In genomic region chr4:138465446-138465845, GRCm38 (mm10) we compare ENCODE assay signal across 13 mouse cellular contexts. TPM values are rescaled to one million over a fixed set of nuclear protein-coding genes. Genes with fewer than 3 reads are reported as not detected.
DNase-seq lines count a peak whose midpoint lies in the region; ATAC-seq and TF ChIP-seq lines count a peak whose summit lies in the region.
"Had no signal": no experiment of that assay in that cellular context is flagged by ENCODE, and none has a peak within 500 bp of the region (broad histone marks: within the 10 kb centered on the region; RNA-seq: fewer than 3 reads in every experiment).

No protein-coding gene starts in this region.

- H3K9me3 ChIP-seq in heart, embryonic 12.5 days (replicated peaks): 0 out of 2 replicates have a peak, but pooled peaks cover 3% of the 10 kb centered on the region
- no peaks in the 10 kb centered on the region for H3K9me3 ChIP-seq in liver, embryonic 12.5 days (replicated peaks)
- no peaks in the 10 kb centered on the region for H3K9me3 ChIP-seq in hindbrain, embryonic 16.5 days (ENCODE audit: control insufficient read depth, low read length)
- H3K9me3 ChIP-seq in midbrain, embryonic 14.5 days (ENCODE audit: control insufficient read depth, low read length): no peaks in the 10 kb centered on the region

- 0 out of 2 replicates have a peak overlapping the region, but pooled peaks have one; percentile 56 for H3K4me2 ChIP-seq in heart, embryonic 12.5 days
- H3K4me2 ChIP-seq in liver, embryonic 12.5 days: no peak overlapping the region
- H3K4me2 ChIP-seq in hindbrain, embryonic 16.5 days (ENCODE audit: low read length): no peak overlapping the region
- no peak overlapping the region for H3K4me2 ChIP-seq in midbrain, embryonic 14.5 days (ENCODE audit: low read length)

- intact Hi-C loops in heart, adult 2 months (cut with DNase I): loop anchor here (5.0 kb wide), 1 partner anchor 37 kb away; no protein-coding TSS in a partner anchor

- TF ChIP-seq CTCF in heart, adult 2 months (IDR thresholded peaks at IDR 0.05): no peak

- WGBS in heart, embryonic 12.5 days: 37% methylated on average over 8 of the region's 8 CpGs
- 59% methylated on average over 8 of the region's 8 CpGs for WGBS in heart, adult 2 months
- WGBS in liver, embryonic 12.5 days (ENCODE audit: insufficient replicate concordance): 29% methylated on average over 8 of the region's 8 CpGs
- WGBS in hindbrain, embryonic 16.5 days: 38% methylated on average over 8 of the region's 8 CpGs
- 36% methylated on average over 8 of the region's 8 CpGs for WGBS in midbrain, embryonic 14.5 days

- peaks cover 51% of the 10 kb centered on the region for H3K27me3 ChIP-seq in heart, embryonic 12.5 days (replicated peaks)
- H3K27me3 ChIP-seq in heart, adult 2 months (ENCODE audit: control insufficient read depth, insufficient read depth, low read length): no peaks in the 10 kb centered on the region
- peaks cover 87% of the 10 kb centered on the region for H3K27me3 ChIP-seq in liver, embryonic 12.5 days (replicated peaks)
- H3K27me3 ChIP-seq in hindbrain, embryonic 16.5 days (replicated peaks; ENCODE audit: control insufficient read depth, insufficient read depth, low read length): no peaks in the 10 kb centered on the region
- no peaks in the 10 kb centered on the region for H3K27me3 ChIP-seq in midbrain, embryonic 14.5 days (ENCODE audit: control insufficient read depth, insufficient read depth, low read length)

- no peak for TF ChIP-seq POLR2A in heart, adult 2 months (IDR thresholded peaks at IDR 0.05; ENCODE audit: insufficient read depth, low read depth, low read length)

- TF ChIP-seq EP300 in heart, adult 2 months (IDR thresholded peaks at IDR 0.05; ENCODE audit: insufficient read depth, low read depth, low read length): no peak

- ATAC-seq in heart, embryonic 12.5 days (ENCODE audit: insufficient number of reproducible peaks, low FRiP score): no peak
- no peak for ATAC-seq in liver, embryonic 12.5 days
- no peak for ATAC-seq in hindbrain, embryonic 16.5 days
- ATAC-seq in midbrain, embryonic 14.5 days (ENCODE audit: low FRiP score, low TSS enrichment): no peak
- no peak for ATAC-seq in granulocyte monocyte progenitor cell, adult 5-6 weeks (replicated peaks; ENCODE audit: poor library complexity, severe bottlenecking)
- ATAC-seq: inflammation-experienced regulatory T-cells, adult 6 months had no signal

- peaks cover 42% of the 10 kb centered on the region for H3K4me1 ChIP-seq in heart, embryonic 12.5 days (replicated peaks)
- peaks cover 13% of the 10 kb centered on the region for H3K4me1 ChIP-seq in heart, adult 2 months (ENCODE audit: control insufficient read depth, insufficient read depth, low read length)
- peaks cover 24% of the 10 kb centered on the region for H3K4me1 ChIP-seq in liver, embryonic 12.5 days
- H3K4me1 ChIP-seq in hindbrain, embryonic 16.5 days (ENCODE audit: control insufficient read depth, insufficient read depth, low read depth, low read length): peaks cover 44% of the 10 kb centered on the region
- H3K4me1 ChIP-seq in midbrain, embryonic 14.5 days (ENCODE audit: control insufficient read depth, insufficient read depth, low read length): peaks cover 40% of the 10 kb centered on the region

- no peak overlapping the region for H3K4me3 ChIP-seq in heart, embryonic 12.5 days
- H3K4me3 ChIP-seq in heart, adult 2 months: no peak overlapping the region
- H3K4me3 ChIP-seq in liver, embryonic 12.5 days: no peak overlapping the region
- no peak overlapping the region for H3K4me3 ChIP-seq in hindbrain, embryonic 16.5 days (ENCODE audit: low read length)
- no peak overlapping the region for H3K4me3 ChIP-seq in midbrain, embryonic 14.5 days (replicated peaks; ENCODE audit: low read depth, low read length)

- no peak overlapping the region for H3K27ac ChIP-seq in heart, embryonic 12.5 days (ENCODE audit: poor library complexity, severe bottlenecking)
- no peak overlapping the region for H3K27ac ChIP-seq in heart, adult 2 months
- 0 out of 2 replicates have a peak overlapping the region, but pooled peaks have one; percentile 6 for H3K27ac ChIP-seq in liver, embryonic 12.5 days
- H3K27ac ChIP-seq in hindbrain, embryonic 16.5 days (ENCODE audit: low read depth, low read length): peak overlapping the region; percentile 48; the same call in 1 of the 2 replicates
- H3K27ac ChIP-seq in midbrain, embryonic 14.5 days (replicated peaks; ENCODE audit: low read depth, low read length): peak overlapping the region; percentile 82

- H3K36me3 ChIP-seq in heart, embryonic 12.5 days: no peaks in the 10 kb centered on the region
- no peaks in the 10 kb centered on the region for H3K36me3 ChIP-seq in heart, adult 2 months (ENCODE audit: control insufficient read depth, insufficient read depth, low read length)
- no peaks in the 10 kb centered on the region for H3K36me3 ChIP-seq in liver, embryonic 12.5 days
- no peaks in the 10 kb centered on the region for H3K36me3 ChIP-seq in hindbrain, embryonic 16.5 days (ENCODE audit: control insufficient read depth, insufficient read depth, low read length)
- no peaks in the 10 kb centered on the region for H3K36me3 ChIP-seq in midbrain, embryonic 14.5 days (ENCODE audit: control insufficient read depth, insufficient read depth, low read length)

- no peak overlapping the region for H3K9ac ChIP-seq in heart, embryonic 12.5 days
- no peak overlapping the region for H3K9ac ChIP-seq in heart, adult 2 months (ENCODE audit: low read depth, low read length)
- no peak overlapping the region for H3K9ac ChIP-seq in liver, embryonic 12.5 days
- H3K9ac ChIP-seq in hindbrain, embryonic 16.5 days (ENCODE audit: low read depth, low read length): no peak overlapping the region
- H3K9ac ChIP-seq in midbrain, embryonic 14.5 days (replicated peaks; ENCODE audit: low read length): no peak overlapping the region

- no peaks in the 10 kb centered on the region for H3K79me2 ChIP-seq in heart, adult 2 months (replicated peaks; ENCODE audit: control insufficient read depth, insufficient read depth, low read length)

- DNase-seq in heart, adult 2 months: no peak
- no peak for DNase-seq in liver
- no peak for DNase-seq in midbrain, embryonic 14.5 days
- DNase-seq in frontal cortex, postnatal 10 days (ENCODE audit: low spot score in 2 of 2): no peak
- DNase-seq: cerebellum, adult 11-12 months; gastrocnemius, adult 2 months; right cerebral cortex, postnatal 14 days had no signal

RNA-seq across cellular contexts. Expression of gene Camk2n1, which starts 11.3 kb away (rescaled TPM):
- 1.1 and 1.4 TPM in 2 replicates for polyA plus RNA-seq in heart, embryonic 12.5 days (2016; fragmentation: Nextera tagmentation; extraction: Ambion mirVana)
- total RNA-seq in heart, adult 2 months (2021): 10 to 100 TPM; 12.0 to 12.7 TPM
- polyA plus RNA-seq in heart, adult 2 months (2012; rRNA removed): 6.9 and 7.1 TPM in 2 replicates
- 1.3 and 1.4 TPM in 2 replicates for polyA plus RNA-seq in liver, embryonic 12.5 days (2016; fragmentation: Nextera tagmentation; extraction: Ambion mirVana)
- 15.5 and 16.7 TPM in 2 replicates for polyA plus RNA-seq in hindbrain, embryonic 16.5 days (2015; fragmentation: Nextera tagmentation; extraction: Ambion mirVana)
- polyA plus RNA-seq in midbrain, embryonic 14.5 days (2014; fragmentation: Nextera tagmentation; extraction: Ambion mirVana): 15.4 and 20.5 TPM in 2 replicates
- total RNA-seq in granulocyte monocyte progenitor cell, adult 5-6 weeks (2014; fragmentation: Nextera tagmentation): not detected in 2 replicates
- not detected in 2 replicates for total RNA-seq in granulocyte monocyte progenitor cell, adult 5-6 weeks (2017)
- total RNA-seq: MEL had no signal

RNA-seq across cellular contexts. Expression of gene Mul1, which starts 31.0 kb away (rescaled TPM):
- polyA plus RNA-seq in heart, embryonic 12.5 days (2016; fragmentation: Nextera tagmentation; extraction: Ambion mirVana): 18.6 and 21.5 TPM in 2 replicates
- total RNA-seq in heart, adult 2 months (2021): 10 to 100 TPM; 75.0 to 75.5 TPM
- polyA plus RNA-seq in heart, adult 2 months (2012; rRNA removed): 25.3 and 32.9 TPM in 2 replicates
- polyA plus RNA-seq in liver, embryonic 12.5 days (2016; fragmentation: Nextera tagmentation; extraction: Ambion mirVana): 9.4 and 10.2 TPM in 2 replicates
- polyA plus RNA-seq in hindbrain, embryonic 16.5 days (2015; fragmentation: Nextera tagmentation; extraction: Ambion mirVana): 21.6 and 23.7 TPM in 2 replicates
- polyA plus RNA-seq in midbrain, embryonic 14.5 days (2014; fragmentation: Nextera tagmentation; extraction: Ambion mirVana): 22.8 and 23.8 TPM in 2 replicates
- total RNA-seq in granulocyte monocyte progenitor cell, adult 5-6 weeks (2014; fragmentation: Nextera tagmentation): 7.4 and 10.1 TPM in 2 replicates
- total RNA-seq in granulocyte monocyte progenitor cell, adult 5-6 weeks (2017): 7.6 and 8.7 TPM in 2 replicates

Comparison
In these comparisons a context has a peak if more than half of its experiments do, and no peak if none do; other contexts are left out.
1. H3K27ac ChIP-seq: peak in liver, embryonic 12.5 days (single experiment), hindbrain, embryonic 16.5 days (single experiment) and midbrain, embryonic 14.5 days (single experiment); none in heart, embryonic 12.5 days (single experiment) and heart, adult 2 months (single experiment).